Mouse (Mus musculus) CH12.LX (cell line): Measurements from ENCODE around the gene Cpeb1. TPM values are rescaled to one million over a fixed set of nuclear protein-coding genes. Genes with fewer than 3 reads are reported as not detected.

ENCODE experiments used
- DNase-seq: peaks from one replicate; pipeline ENCODE4 v3.0.0-alpha.2; 2013; ENCODE audit errors: extremely low read depth
- H3K27ac ChIP-seq: 2 replicates; pipeline ENCODE4 v1.5.1; 2012; ENCODE audit warnings: low read depth, mild to moderate bottlenecking, control low read depth, moderate library complexity; ENCODE audit not compliant: insufficient read depth
- H3K27me3 ChIP-seq: replicated peaks from 2 replicates; pipeline ENCODE3; 2012; ENCODE audit warnings: inconsistent platforms
- H3K36me3 ChIP-seq, 2 experiments: replicated peaks in 1 of 2; 2 replicates each; pipeline versions ENCODE3 to v1.6.1; 2012; ENCODE audit warnings: inconsistent platforms in 1 of 2, low read length in 1 of 2, mild to moderate bottlenecking in 1 of 2, mixed read lengths in 1 of 2, moderate library complexity in 1 of 2; ENCODE audit not compliant: control insufficient read depth in 1 of 2, insufficient read depth in 1 of 2
- H3K4me1 ChIP-seq, 2 experiments: 2 replicates each; pipeline ENCODE4 v1.6.1; 2012; ENCODE audit warnings: inconsistent platforms in 1 of 2, moderate library complexity in 1 of 2; ENCODE audit not compliant: insufficient read depth in 2 of 2, control insufficient read depth in 1 of 2
- H3K4me2 ChIP-seq: 2 replicates; pipeline ENCODE4 v1.6.1; 2012; ENCODE audit warnings: low read depth, mild to moderate bottlenecking, control low read depth; ENCODE audit not compliant: poor library complexity, insufficient read depth, severe bottlenecking
- H3K4me3 ChIP-seq, 3 experiments: fragments of 150-350 bp in 1 of 3; sonication (generic) in 1 of 3; replicated peaks in 1 of 3; 2 replicates each; pipeline versions ENCODE3 to v1.5.1; 2011 to 2012; ENCODE audit warnings: low read depth in 2 of 3, low read length in 2 of 3, mild to moderate bottlenecking in 2 of 3, moderate library complexity in 2 of 3, control low read depth in 1 of 3, improper control_type of control experiment in 1 of 3, inconsistent platforms in 1 of 3, mixed read lengths in 1 of 3; ENCODE audit not compliant: poor library complexity in 1 of 3
- H3K79me2 ChIP-seq: replicated peaks from 2 replicates; pipeline ENCODE4 v1.6.1; 2012; ENCODE audit warnings: mild to moderate bottlenecking, moderate library complexity; ENCODE audit not compliant: control insufficient read depth, poor library complexity, insufficient read depth, severe bottlenecking; ENCODE audit errors: extremely low read depth
- H3K9ac ChIP-seq: 2 replicates; pipeline ENCODE4 v1.6.1; 2012; ENCODE audit warnings: low read depth, mild to moderate bottlenecking, control low read depth, moderate library complexity; ENCODE audit not compliant: insufficient read depth
- H3K9me3 ChIP-seq: replicated peaks from 2 replicates; pipeline ENCODE3; 2012; ENCODE audit warnings: low read length, inconsistent platforms, mixed read lengths
- CHD2 ChIP-seq: IDR thresholded peaks from 2 replicates; pipeline ENCODE4 v1.6.1; 2011; ENCODE audit warnings: low read length, improper control_type of control experiment
- CTCF ChIP-seq, 2 experiments: IDR thresholded peaks in 1 of 2; conservative IDR thresholded peaks in 1 of 2; 2 replicates each; pipeline ENCODE4 v1.5.1; 2011 to 2012; ENCODE audit warnings: low read depth in 2 of 2, low read length in 2 of 2, improper control_type of control experiment in 1 of 2, inconsistent platforms in 1 of 2, mild to moderate bottlenecking in 1 of 2, moderate library complexity in 1 of 2
- E2F4 ChIP-seq: IDR thresholded peaks from 2 replicates; pipeline ENCODE4 v1.6.1; 2011; ENCODE audit warnings: low read depth, low read length, improper control_type of control experiment; ENCODE audit not compliant: insufficient replicate concordance
- EP300 ChIP-seq: IDR thresholded peaks from 2 replicates; pipeline ENCODE4 v1.6.1; 2011; ENCODE audit warnings: low read length, improper control_type of control experiment
- ETS1 ChIP-seq: conservative IDR thresholded peaks from 2 replicates; pipeline ENCODE4 v1.6.1; 2012; ENCODE audit warnings: low read depth, mild to moderate bottlenecking, inconsistent platforms, low read length, improper control_type of control experiment, moderate library complexity
- HCFC1 ChIP-seq: IDR thresholded peaks from 2 replicates; pipeline ENCODE4 v1.6.1; 2012; ENCODE audit warnings: low read depth, mild to moderate bottlenecking, inconsistent platforms, low read length, improper control_type of control experiment
- JUN ChIP-seq: IDR thresholded peaks from 2 replicates; pipeline ENCODE4 v1.6.1; 2011; ENCODE audit warnings: low read depth, mild to moderate bottlenecking, low read length, improper control_type of control experiment, moderate library complexity; ENCODE audit not compliant: insufficient read depth
- JUND ChIP-seq: conservative IDR thresholded peaks from 2 replicates; pipeline ENCODE4 v1.6.1; 2011; ENCODE audit warnings: low read depth, low read length, improper control_type of control experiment
- KAT2A ChIP-seq: IDR thresholded peaks from 2 replicates; pipeline ENCODE4 v1.6.1; 2012; ENCODE audit warnings: low read length, improper control_type of control experiment, inconsistent platforms; ENCODE audit not compliant: insufficient replicate concordance
- MAFK ChIP-seq: IDR thresholded peaks from 2 replicates; pipeline ENCODE4 v1.6.1; 2011; ENCODE audit warnings: low read length, improper control_type of control experiment; ENCODE audit not compliant: insufficient replicate concordance
- MAX ChIP-seq: IDR thresholded peaks from 2 replicates; pipeline ENCODE4 v1.6.1; 2011; ENCODE audit warnings: low read length, improper control_type of control experiment
- MEF2A ChIP-seq: IDR thresholded peaks from 2 replicates; pipeline ENCODE4 v1.6.1; 2014; ENCODE audit warnings: low read depth, mild to moderate bottlenecking, inconsistent platforms, low read length, improper control_type of control experiment, borderline replicate concordance
- MXI1 ChIP-seq: IDR thresholded peaks from 2 replicates; pipeline ENCODE4 v1.6.1; 2011; ENCODE audit warnings: mild to moderate bottlenecking, low read depth, low read length, improper control_type of control experiment
- MYC ChIP-seq: IDR thresholded peaks from 2 replicates; pipeline ENCODE4 v1.6.1; 2011; ENCODE audit warnings: low read depth, mild to moderate bottlenecking, improper control_type of control experiment, low read length
- NRF1 ChIP-seq: IDR thresholded peaks from 2 replicates; pipeline ENCODE4 v1.6.1; 2014; ENCODE audit warnings: low read depth, mild to moderate bottlenecking, inconsistent platforms, low read length, improper control_type of control experiment, moderate library complexity
- POLR2A ChIP-seq: IDR thresholded peaks from 2 replicates; pipeline ENCODE4 v1.6.1; 2011; ENCODE audit warnings: low read depth, mild to moderate bottlenecking, improper control_type of control experiment, low read length
- RAD21 ChIP-seq: IDR thresholded peaks from 2 replicates; pipeline ENCODE4 v1.6.1; 2011; ENCODE audit warnings: low read depth, mild to moderate bottlenecking, low read length, improper control_type of control experiment, moderate library complexity
- RCOR1 ChIP-seq: conservative IDR thresholded peaks from 2 replicates; pipeline ENCODE4 v1.6.1; 2012; ENCODE audit warnings: low read depth, mild to moderate bottlenecking, inconsistent platforms, low read length, improper control_type of control experiment
- SIN3A ChIP-seq: IDR thresholded peaks from 2 replicates; pipeline ENCODE4 v1.6.1; 2012; ENCODE audit warnings: low read length, improper control_type of control experiment, inconsistent platforms
- SMC3 ChIP-seq: IDR thresholded peaks from 2 replicates; pipeline ENCODE4 v1.6.1; 2011; ENCODE audit warnings: low read depth, low read length, improper control_type of control experiment
- TCF12 ChIP-seq: IDR thresholded peaks from 2 replicates; pipeline ENCODE4 v1.6.1; 2014; ENCODE audit warnings: low read depth, mild to moderate bottlenecking, inconsistent platforms, low read length, improper control_type of control experiment
- UBTF ChIP-seq: IDR thresholded peaks from 2 replicates; pipeline ENCODE4 v1.6.1; 2012; ENCODE audit warnings: low read depth, mild to moderate bottlenecking, inconsistent platforms, low read length, improper control_type of control experiment, moderate library complexity
- USF1 ChIP-seq: IDR thresholded peaks from 2 replicates; pipeline ENCODE4 v1.6.1; 2014; ENCODE audit warnings: low read depth, mild to moderate bottlenecking, inconsistent platforms, low read length, improper control_type of control experiment
- ZC3H11A ChIP-seq: IDR thresholded peaks from 2 replicates; pipeline ENCODE4 v1.6.1; 2012; ENCODE audit warnings: low read depth, mild to moderate bottlenecking, inconsistent platforms, low read length, improper control_type of control experiment
- ZKSCAN1 ChIP-seq: IDR thresholded peaks from 2 replicates; pipeline ENCODE4 v1.6.1; 2012; ENCODE audit warnings: low read depth, inconsistent platforms, low read length, improper control_type of control experiment, borderline replicate concordance
- ZMIZ1 ChIP-seq: IDR thresholded peaks from 2 replicates; pipeline ENCODE4 v1.6.1; 2012; ENCODE audit warnings: low read depth, mild to moderate bottlenecking, inconsistent platforms, low read length, improper control_type of control experiment
- dilution Hi-C: fragments of 300-500 bp; cut with MboI; formaldehyde crosslinking; loops from 2 replicates; pipeline ENCODE4 v1.14.3; 2020; ENCODE audit warnings: low sequenced_read_pairs; ENCODE audit not compliant: extremely low pct_unique_long_range_greater_than_20kb, extremely low pct_ligation_motif_present
- in situ Hi-C: fragments of 300-500 bp; cut with MboI; formaldehyde crosslinking; loops from 3 replicates; pipeline ENCODE4 v1.14.3; 2019; ENCODE audit warnings: low sequenced_read_pairs, low pct_ligation_motif_present, low pct_unique_long_range_greater_than_20kb, mixed read lengths
- polyA plus RNA-seq: library from polyadenylated mRNA; unstranded; fragments of >175 nt; gene quantifications from 2 replicates; pipeline ENCODE4 v1.2.1, GENCODE M21; 2012; ENCODE audit warnings: low read depth; ENCODE audit not compliant: insufficient read length
- total RNA-seq, 2 experiments: library from RNA; depleted of rRNA; stranded (reverse); fragments of 300-350 nt in 1 of 2; fragments of >200 nt in 1 of 2; gene quantifications; 2 replicates each; pipeline ENCODE4 v1.2.3; 2012 to 2014

Cpeb1 gene
- total and polyA plus RNA-seq, 3 experiments, result 0.26 TPM; not detected in 2

DNA sequence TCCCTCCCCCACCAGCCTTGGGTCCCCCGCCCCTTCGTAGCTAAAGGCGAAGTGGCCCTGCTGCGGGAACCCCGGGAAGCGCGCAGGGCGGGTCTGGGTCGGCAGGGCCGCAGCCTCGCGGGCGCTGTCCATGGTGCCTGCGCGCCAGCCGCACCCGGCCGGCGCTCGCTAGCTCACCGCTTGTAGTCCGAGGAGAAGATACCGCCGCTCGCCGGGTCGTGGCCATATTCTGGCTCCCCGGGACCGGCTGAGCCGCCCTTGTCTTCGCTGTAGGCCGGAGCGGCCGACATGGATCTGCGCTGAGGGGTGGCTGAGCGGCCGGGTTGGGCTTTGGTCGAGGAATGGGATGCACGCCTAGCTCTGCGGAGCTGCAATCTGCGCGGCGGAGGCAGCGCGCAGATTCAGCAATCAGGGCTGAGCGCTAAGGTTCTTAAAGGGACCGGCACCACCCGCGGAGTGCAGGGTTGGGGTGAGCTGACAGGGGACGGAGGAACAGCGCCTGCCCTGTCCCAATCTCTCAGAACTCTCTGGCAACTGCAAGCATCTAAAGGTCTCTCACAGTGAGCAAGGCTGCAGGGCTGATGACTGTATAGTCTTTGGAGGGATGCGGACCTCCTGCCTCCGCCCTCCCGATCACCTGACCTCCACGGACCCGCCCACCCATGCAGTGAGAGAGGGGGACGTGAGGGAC is 38.2 kb upstream of the Cpeb1 start, which contains the start of gene Ap3b2:
Gene Ap3b2 (minus strand): TSS at position 595 of the 691 bp plus-strand sequence.
- dilution Hi-C loops (no loop called here), in situ Hi-C loops (no loop called here)
- Histone ChIP-seq H3K27ac (no peak within 1 kb of the TSS), H3K27me3 (peaks cover 55% of the 10 kb centered on the region), H3K79me2 (no peaks in the 10 kb centered on the region), H3K4me1 (no peaks in the 10 kb centered on the region), H3K4me3 (no peak within 1 kb of the TSS), H3K9ac (no peak within 1 kb of the TSS), H3K36me3 (no peaks in the 10 kb centered on the region), H3K4me2 (peak within 1 kb of the TSS; percentile 74), H3K9me3 (no peaks in the 10 kb centered on the region)
- peak; percentile 49; the same call in 1 of the 2 replicates for TF ChIP-seq MXI1
- TF ChIP-seq RAD21, result no peak
- 0 out of 2 replicates have a peak, but pooled peaks have one; percentile 47 for TF ChIP-seq UBTF
- DNase-seq, result no peak

DNA sequence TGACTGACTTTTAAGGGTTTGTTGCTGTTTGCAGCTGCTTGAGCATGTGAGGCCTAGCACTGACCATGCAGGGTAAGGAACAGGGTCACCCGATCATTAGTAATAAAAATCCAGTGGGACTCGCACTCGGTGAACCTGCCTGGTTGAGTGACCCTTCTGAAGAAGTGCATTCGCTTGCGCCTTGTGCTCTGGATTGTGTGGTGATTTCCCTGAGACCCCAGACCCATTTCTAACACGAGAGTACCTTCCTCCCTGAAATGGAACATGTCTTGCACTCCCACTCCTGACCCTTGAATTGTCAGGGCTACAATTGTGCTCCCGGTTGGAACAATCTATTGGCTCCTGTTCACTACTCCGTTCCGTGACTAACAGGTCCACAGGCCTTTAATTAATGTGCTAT is 37.4 kb upstream of the Cpeb1 start:
- Histone ChIP-seq H3K27ac (no peak overlapping the region), H3K4me2 (no peak overlapping the region)

DNA sequence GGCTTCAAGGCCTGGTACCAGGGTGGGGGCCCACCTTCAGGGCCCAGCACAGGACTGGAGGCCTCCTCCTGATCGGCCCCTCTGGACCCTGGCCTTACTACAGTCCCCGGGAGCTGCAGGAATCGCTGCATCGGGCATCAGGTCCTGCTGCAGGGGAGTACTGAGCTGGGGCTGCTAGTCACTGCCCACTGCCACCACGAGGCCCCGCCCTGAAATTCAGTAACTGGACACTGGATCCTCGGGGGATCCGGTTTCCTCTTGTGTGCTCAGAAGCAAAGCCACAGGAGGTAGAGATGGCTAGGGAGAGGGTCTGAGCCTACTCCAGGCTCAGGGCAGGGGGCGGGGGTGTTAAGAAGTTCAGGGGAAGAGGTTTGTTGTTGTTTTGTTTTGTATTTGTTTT is 34.4 kb upstream of the Cpeb1 start:
- dilution Hi-C loops, result no loop called here
- no peaks in the 10 kb centered on the region for H3K9me3 ChIP-seq
- no peaks in the 10 kb centered on the region for H3K4me1 ChIP-seq
- H3K36me3 ChIP-seq, result no peaks in the 10 kb centered on the region
- TF ChIP-seq RCOR1, result no peak
- TF ChIP-seq E2F4, result no peak
- TF ChIP-seq POLR2A, result no peak
- TF ChIP-seq SMC3, result no peak
- TF ChIP-seq MAX, result no peak
- TF ChIP-seq ZKSCAN1, result no peak
- no peak for TF ChIP-seq ZC3H11A
- TF ChIP-seq MYC, result no peak
- TF ChIP-seq JUN, result no peak
- TF ChIP-seq EP300, result no peak
- no peak for TF ChIP-seq CTCF (conservative IDR thresholded peaks at IDR 0.05 in 1 of 2, IDR thresholded peaks at IDR 0.05 in 1 of 2; ENCODE audit: low read depth in 2 of 2, low read length in 2 of 2)
- no peak for TF ChIP-seq USF1
- no peak for TF ChIP-seq HCFC1
- TF ChIP-seq MEF2A, result no peak
- no peak for TF ChIP-seq ZMIZ1
- no peak for TF ChIP-seq MXI1
- no peak for DNase-seq
- in situ Hi-C loops, result no loop called here
- no peak overlapping the region for H3K4me2 ChIP-seq
- no peak overlapping the region for H3K9ac ChIP-seq
- H3K27me3 ChIP-seq, result peaks cover 37% of the 10 kb centered on the region
- H3K4me3 ChIP-seq, result no peak overlapping the region
- no peaks in the 10 kb centered on the region for H3K79me2 ChIP-seq
- no peak overlapping the region for H3K27ac ChIP-seq

More for the DNA sequence above, 37.4 kb upstream of the Cpeb1 start:
- H3K36me3 ChIP-seq, result no peaks in the 10 kb centered on the region
- no peaks in the 10 kb centered on the region for H3K79me2 ChIP-seq
- dilution Hi-C loops (no loop called here), in situ Hi-C loops (no loop called here)
- H3K4me1 ChIP-seq, result no peaks in the 10 kb centered on the region
- no peak overlapping the region for H3K9ac ChIP-seq
- H3K27me3 ChIP-seq, result peaks cover 54% of the 10 kb centered on the region
- no peak for DNase-seq
- H3K9me3 ChIP-seq, result no peaks in the 10 kb centered on the region
- TF ChIP-seq POLR2A (no peak), EP300 (no peak), JUND (no peak), MEF2A (no peak), NRF1 (no peak), MAX (no peak), HCFC1 (no peak), CHD2 (no peak), MAFK (no peak), ZC3H11A (no peak), SIN3A (no peak), SMC3 (no peak), RAD21 (no peak), RCOR1 (no peak), KAT2A (no peak), MXI1 (no peak), TCF12 (no peak), ETS1 (no peak)
- no peak overlapping the region for H3K4me3 ChIP-seq
